Mouse (Mus musculus) midbrain, embryonic 16.5 days (tissue): ENCODE results near the gene Camsap1. TPM values are rescaled to one million over a fixed set of nuclear protein-coding genes. Genes with fewer than 3 reads are reported as not detected.

Source experiments
- ATAC-seq: fragments of 200-750 bp; cut with Nextera tagmentation; 2 replicates; pipeline ENCODE4 v1.8.0; 2017; ENCODE audit warnings: moderate TSS enrichment
- H3K27ac ChIP-seq: fragments of 300-500 bp; sonication (generic); 2 replicates; pipeline ENCODE4 v1.5.1; 2014; ENCODE audit warnings: mild to moderate bottlenecking, low read length, mixed read lengths
- H3K27me3 ChIP-seq: fragments of 300-500 bp; sonication (generic); 2 replicates; pipeline ENCODE4 v1.6.1; 2014; ENCODE audit warnings: low read depth, low read length, mixed read lengths; ENCODE audit not compliant: control insufficient read depth, insufficient read depth
- H3K36me3 ChIP-seq: fragments of 300-500 bp; sonication (generic); 2 replicates; pipeline ENCODE4 v1.6.1; 2014; ENCODE audit warnings: mild to moderate bottlenecking, low read length, moderate library complexity, mixed read lengths; ENCODE audit not compliant: control insufficient read depth, insufficient read depth
- H3K4me1 ChIP-seq: fragments of 300-500 bp; sonication (generic); 2 replicates; pipeline ENCODE4 v1.6.1; 2014; ENCODE audit warnings: mild to moderate bottlenecking, low read length, mixed read lengths; ENCODE audit not compliant: control insufficient read depth, insufficient read depth
- H3K4me2 ChIP-seq: fragments of 300-500 bp; sonication (generic); 2 replicates; pipeline ENCODE4 v1.6.1; 2014; ENCODE audit warnings: mild to moderate bottlenecking, low read length, mixed read lengths
- H3K4me3 ChIP-seq: fragments of 300-500 bp; sonication (generic); 2 replicates; pipeline ENCODE4 v1.5.1; 2014; ENCODE audit warnings: low read depth, mild to moderate bottlenecking, low read length, moderate library complexity, mixed read lengths
- H3K9ac ChIP-seq: fragments of 300-500 bp; sonication (generic); 2 replicates; pipeline ENCODE4 v1.6.1; 2014; ENCODE audit warnings: low read depth, low read length, mixed read lengths
- H3K9me3 ChIP-seq: fragments of 300-500 bp; sonication (generic); replicated peaks from 2 replicates; pipeline ENCODE4 v1.6.1; 2014; ENCODE audit warnings: mild to moderate bottlenecking, low read length, mixed read lengths; ENCODE audit not compliant: control insufficient read depth, poor library complexity, severe bottlenecking
- WGBS: fragments of 180-500 bp; shearing (Covaris S2); extraction: QIAGEN DNeasy Blood & Tissue Kit; methylation state at CpG from one replicate; pipeline ENCODE4 v1.1.7; 2014; 5-methylcytosine and 5-hydroxymethylcytosine counted together
- polyA plus RNA-seq: library from polyadenylated mRNA; unstranded; fragments of >200 nt; fragmentation: Nextera tagmentation; extraction: Ambion mirVana; gene quantifications from 2 replicates; pipeline ENCODE4 v1.2.1, GENCODE M21; 2015

Camsap1 gene
- polyA plus RNA-seq, 1 experiment from 2014 or later: 61.2 TPM

DNA sequence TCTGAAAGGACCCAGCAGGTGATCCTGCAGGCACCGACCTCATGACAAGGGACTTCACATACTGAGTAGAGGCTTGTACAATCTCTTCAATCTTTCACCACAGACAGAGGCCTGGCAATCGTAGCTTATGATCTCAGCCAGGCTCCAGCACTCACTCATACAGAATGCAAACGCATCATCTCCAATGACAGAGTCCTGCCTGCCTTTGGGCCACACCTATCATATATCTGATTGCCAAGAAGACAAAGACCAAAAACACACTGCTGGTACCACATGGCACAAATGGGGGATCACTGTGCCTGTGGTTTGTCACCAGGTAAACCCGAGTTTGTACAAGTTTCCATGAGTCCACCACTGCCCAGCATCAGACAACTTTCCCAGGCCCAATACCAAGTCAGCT is 34.2 kb upstream of the Camsap1 start:
- no peaks in the 10 kb centered on the region for H3K27me3 ChIP-seq
- H3K9me3 ChIP-seq: no peaks in the 10 kb centered on the region
- no peak overlapping the region for H3K4me3 ChIP-seq
- H3K36me3 ChIP-seq: peaks cover 13% of the 10 kb centered on the region
- H3K4me1 ChIP-seq: peaks cover 27% of the 10 kb centered on the region
- WGBS: 74% methylated on average over 4 of the region's 4 CpGs
- H3K27ac ChIP-seq: no peak overlapping the region
- H3K9ac ChIP-seq: no peak overlapping the region
- H3K4me2 ChIP-seq: no peak overlapping the region
- ATAC-seq: no peak

GRCm38 (mm10) chr2:26013674-26014073 is 30.6 kb upstream of the Camsap1 start:
- Histone ChIP-seq H3K4me1 (peaks cover 8% of the 10 kb centered on the region), H3K9ac (no peak overlapping the region), H3K4me2 (no peak overlapping the region), H3K27me3 (no peaks in the 10 kb centered on the region), H3K27ac (no peak overlapping the region), H3K4me3 (no peak overlapping the region), H3K9me3 (no peaks in the 10 kb centered on the region), H3K36me3 (peaks cover 29% of the 10 kb centered on the region)
- no peak for ATAC-seq
- WGBS: 99% methylated on average over 3 of the region's 3 CpGs

GRCm38 (mm10) chr2:26011420-26011819 is 28.3 kb upstream of the Camsap1 start:
- 78% methylated on average over 1 of the region's 1 CpGs for WGBS
- Histone ChIP-seq H3K9me3 (no peaks in the 10 kb centered on the region), H3K36me3 (peaks cover 35% of the 10 kb centered on the region)

DNA sequence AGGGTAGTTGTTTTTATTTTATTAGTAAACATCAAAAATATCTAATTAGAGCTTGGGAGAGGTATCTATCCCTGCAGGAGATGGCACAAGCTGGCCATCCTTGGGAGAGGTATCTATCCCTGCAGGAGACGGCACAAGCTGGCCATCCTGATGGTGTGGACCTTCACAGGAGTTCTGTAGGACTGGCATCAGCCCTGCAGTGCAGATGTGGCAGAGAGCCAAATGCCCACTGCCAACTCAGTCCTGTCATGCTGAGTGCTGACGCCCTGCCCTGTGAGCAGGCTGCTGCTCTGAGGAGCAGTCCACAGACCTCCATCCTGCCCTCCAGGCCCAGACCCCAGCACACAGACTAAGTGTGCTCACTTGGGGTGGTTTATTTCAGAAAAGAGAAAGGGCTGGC is 18.9 kb upstream of the Camsap1 start:
- WGBS: 71% methylated on average over 2 of the region's 2 CpGs
- no peak overlapping the region for H3K4me3 ChIP-seq
- H3K27ac ChIP-seq: no peak overlapping the region
- H3K4me1 ChIP-seq: no peaks in the 10 kb centered on the region
- H3K4me2 ChIP-seq: no peak overlapping the region
- no peaks in the 10 kb centered on the region for H3K27me3 ChIP-seq
- H3K36me3 ChIP-seq: peaks cover 31% of the 10 kb centered on the region
- H3K9ac ChIP-seq: no peak overlapping the region
- no peaks in the 10 kb centered on the region for H3K9me3 ChIP-seq
- ATAC-seq: no peak

More at GRCm38 (mm10) chr2:26011420-26011819, 28.3 kb upstream of the Camsap1 start:
- Histone ChIP-seq H3K4me1 (no peaks in the 10 kb centered on the region), H3K27ac (no peak overlapping the region), H3K4me3 (no peak overlapping the region), H3K27me3 (no peaks in the 10 kb centered on the region), H3K9ac (no peak overlapping the region), H3K4me2 (no peak overlapping the region)
- ATAC-seq: no peak

DNA sequence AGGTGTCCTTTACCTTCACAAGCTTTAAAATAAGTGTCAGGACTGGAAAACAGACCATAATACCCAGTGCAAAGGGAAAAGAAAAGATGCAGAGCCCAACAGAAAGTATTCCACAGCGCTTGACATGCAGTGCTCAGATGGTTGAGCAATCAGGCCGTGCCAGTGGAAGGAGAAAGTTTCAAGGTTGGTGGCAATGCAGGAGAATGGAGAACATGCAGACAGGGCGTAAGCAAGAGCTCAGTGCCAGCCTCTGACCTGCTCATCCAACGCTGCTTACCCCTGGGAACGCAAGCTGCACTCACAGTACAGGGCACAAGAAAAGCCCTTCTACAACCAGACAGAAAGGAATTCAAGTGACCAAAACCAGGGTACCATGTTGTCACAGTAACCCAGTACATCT is 18.1 kb upstream of the Camsap1 start:
- no peaks in the 10 kb centered on the region for H3K9me3 ChIP-seq
- H3K36me3 ChIP-seq: peaks cover 31% of the 10 kb centered on the region
- no peak for ATAC-seq
- WGBS: 90% methylated on average over 5 of the region's 5 CpGs
- H3K4me3 ChIP-seq: no peak overlapping the region
- H3K9ac ChIP-seq: no peak overlapping the region
- no peak overlapping the region for H3K27ac ChIP-seq
- no peak overlapping the region for H3K4me2 ChIP-seq
- no peaks in the 10 kb centered on the region for H3K4me1 ChIP-seq
- H3K27me3 ChIP-seq: no peaks in the 10 kb centered on the region

- Histone ChIP-seq H3K27me3 (no peaks in the 10 kb centered on the region), H3K4me2 (no peak overlapping the region), H3K27ac (no peak overlapping the region), H3K4me1 (no peaks in the 10 kb centered on the region), H3K36me3 (peaks cover 23% of the 10 kb centered on the region), H3K4me3 (no peak overlapping the region), H3K9me3 (no peaks in the 10 kb centered on the region), H3K9ac (no peak overlapping the region)
- ATAC-seq: no peak
- WGBS: 94% methylated on average over 3 of the region's 3 CpGs
Measured at GRCm38 (mm10) chr2:25997716-25998115, 14.6 kb upstream of the Camsap1 start.

- WGBS: 90% methylated on average over 3 of the region's 3 CpGs
- Histone ChIP-seq H3K36me3 (peaks cover 16% of the 10 kb centered on the region), H3K9ac (no peak overlapping the region), H3K4me1 (no peaks in the 10 kb centered on the region), H3K9me3 (no peaks in the 10 kb centered on the region), H3K27ac (no peak overlapping the region), H3K4me2 (no peak overlapping the region), H3K27me3 (no peaks in the 10 kb centered on the region), H3K4me3 (no peak overlapping the region)
- no peak for ATAC-seq
Measured at GRCm38 (mm10) chr2:25994791-25995190, 11.7 kb upstream of the Camsap1 start.

- H3K27me3 ChIP-seq: no peaks in the 10 kb centered on the region
- no peak for ATAC-seq
- H3K36me3 ChIP-seq: peaks cover 3% of the 10 kb centered on the region
- H3K9me3 ChIP-seq: no peaks in the 10 kb centered on the region
- H3K4me1 ChIP-seq: no peaks in the 10 kb centered on the region
- WGBS: 80% methylated on average over 2 of the region's 2 CpGs
- H3K4me2 ChIP-seq: no peak overlapping the region
- no peak overlapping the region for H3K9ac ChIP-seq
- H3K4me3 ChIP-seq: no peak overlapping the region
- no peak overlapping the region for H3K27ac ChIP-seq
Measured at GRCm38 (mm10) chr2:25992285-25992684, 9.2 kb upstream of the Camsap1 start.

- H3K36me3 ChIP-seq: no peaks in the 10 kb centered on the region
- WGBS: 96% methylated on average over 1 of the region's 1 CpGs
Measured at GRCm38 (mm10) chr2:25989651-25990050, 6.6 kb upstream of the Camsap1 start.

More at GRCm38 (mm10) chr2:25989651-25990050, 6.6 kb upstream of the Camsap1 start:
- no peak overlapping the region for H3K9ac ChIP-seq
- ATAC-seq: no peak
- H3K27me3 ChIP-seq: no peaks in the 10 kb centered on the region
- H3K4me1 ChIP-seq: peaks cover 4% of the 10 kb centered on the region; the same call in 1 of the 2 replicates
- H3K4me3 ChIP-seq: no peak overlapping the region
- no peak overlapping the region for H3K4me2 ChIP-seq
- no peak overlapping the region for H3K27ac ChIP-seq
- H3K9me3 ChIP-seq: no peaks in the 10 kb centered on the region
